Mouse (Mus musculus) inflammation-experienced regulatory T-cells, adult 6 months (primary cell): ENCODE results near the gene Brwd1. TPM values are rescaled to one million over a fixed set of nuclear protein-coding genes. Genes with fewer than 3 reads are reported as not detected.
"Not testable (repeated sequence)": the region's sequence is repeated elsewhere in the genome, so short reads cannot be mapped to it uniquely, and the experiment has no call there.

Experiments used
- ATAC-seq: one replicate; pipeline ENCODE4 v1.8.0; 2017
- polyA plus RNA-seq, 3 experiments: library from polyadenylated mRNA; unstranded; fragments of 100-300 nt; shearing (Covaris generic); gene quantifications; one replicate each; pipeline ENCODE4 v1.2.1; 2017

The Brwd1 gene
- polyA plus RNA-seq, 3 experiments from 2014 or later: 26.9 to 55.5 (median 47.3) TPM

DNA sequence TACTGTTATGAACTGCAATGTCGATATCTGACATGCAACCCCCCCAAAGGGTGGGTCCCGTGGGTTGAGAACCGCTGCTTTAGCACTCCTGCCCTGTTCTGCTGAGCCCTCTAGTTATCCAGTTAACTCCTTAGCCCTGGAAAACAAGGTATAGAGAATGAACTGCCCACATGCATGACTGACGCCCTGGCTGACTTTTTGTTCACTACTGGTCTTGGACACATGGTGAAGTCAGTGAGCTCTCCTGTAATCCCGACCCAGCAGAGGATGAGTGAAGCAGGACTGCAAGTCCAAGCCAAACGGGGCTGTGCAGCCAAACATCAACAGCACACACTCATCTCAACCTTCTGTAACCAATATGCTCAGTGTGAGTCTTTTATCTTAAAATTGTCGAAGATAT, 1.8 kb downstream of the Brwd1 start:
- ATAC-seq: no peak

DNA sequence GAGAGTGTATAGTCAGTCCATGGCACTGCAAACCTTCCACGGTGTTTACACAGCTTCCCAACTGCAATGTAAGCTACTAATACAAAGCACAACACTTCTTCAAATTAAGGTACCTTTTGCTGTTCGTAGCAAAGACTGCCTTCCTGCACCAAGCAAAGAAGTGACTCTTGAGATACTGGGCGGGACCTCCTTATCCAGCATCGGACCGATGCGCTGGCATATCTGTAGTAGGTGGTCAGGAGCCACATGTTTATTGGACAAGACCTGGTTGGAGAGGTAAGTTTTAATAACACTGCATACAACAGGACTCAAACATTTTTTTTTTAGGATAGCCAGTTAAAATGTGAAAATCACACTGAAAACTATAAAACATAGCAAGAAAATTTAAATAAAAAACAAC, 14.0 kb downstream of the Brwd1 start:
- no peak for ATAC-seq

DNA sequence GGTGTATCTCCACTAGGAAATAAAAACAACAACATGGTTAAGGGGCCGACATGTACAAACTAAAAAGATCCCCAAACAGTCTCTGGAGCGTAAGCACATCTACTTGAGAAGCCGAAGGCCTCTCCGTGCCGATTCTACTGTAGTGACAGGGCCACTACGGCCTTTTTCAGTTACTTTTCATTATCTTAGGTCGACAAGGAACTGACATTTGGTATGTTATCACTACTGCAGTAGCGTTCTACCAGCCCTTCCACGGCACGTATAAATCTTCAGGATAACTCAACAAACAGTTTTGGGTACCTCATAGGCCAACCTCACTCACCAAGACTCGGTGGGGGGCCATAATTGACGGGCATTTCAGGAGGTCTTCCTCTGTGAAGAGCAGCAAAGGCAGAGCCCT, 16.2 kb downstream of the Brwd1 start:
- ATAC-seq: no peak

DNA sequence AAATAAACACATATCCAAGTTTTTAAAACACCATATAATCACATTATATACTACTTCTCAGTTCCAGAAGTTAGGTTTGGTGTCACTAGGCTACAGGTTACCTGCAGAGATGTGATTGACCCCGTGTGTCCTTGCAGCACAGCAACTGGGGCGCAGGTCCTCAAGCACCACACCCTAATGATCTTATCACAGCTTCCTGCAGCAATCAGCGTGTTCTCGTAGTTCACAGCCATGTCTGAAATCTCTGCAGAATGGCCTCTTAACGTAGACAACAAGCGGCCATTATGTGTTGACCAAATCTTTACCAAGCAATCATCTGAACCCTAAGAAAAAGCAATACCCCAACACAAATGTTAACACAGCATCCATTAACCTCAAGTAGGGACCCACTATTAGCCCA, 17.7 kb downstream of the Brwd1 start:
- ATAC-seq: no peak

GRCm38 (mm10) chr16:96044096-96044495, 38.2 kb downstream of the Brwd1 start:
- no peak for ATAC-seq

DNA sequence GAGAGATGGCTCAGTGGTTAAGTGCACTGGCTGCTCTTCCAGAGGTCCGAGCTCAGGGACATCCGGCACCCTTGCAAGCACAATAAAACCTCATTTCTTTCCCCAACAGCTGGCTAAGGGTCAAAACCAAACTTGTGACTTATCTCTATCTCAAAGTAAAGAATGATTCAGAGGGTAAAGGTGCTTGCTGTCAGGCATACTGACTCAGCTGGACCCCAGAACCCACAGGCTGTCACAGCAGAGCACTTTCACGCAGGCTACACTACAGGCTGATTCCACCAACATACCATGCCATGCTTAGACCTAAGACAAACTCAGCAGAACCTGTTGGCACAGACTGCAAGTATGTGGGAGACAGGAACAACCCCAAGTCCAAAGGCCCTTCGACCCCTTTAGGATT, 41.6 kb downstream of the Brwd1 start:
- ATAC-seq: no peak

- no peak for ATAC-seq
Observed at GRCm38 (mm10) chr16:96039538-96039937, 42.8 kb downstream of the Brwd1 start.

DNA sequence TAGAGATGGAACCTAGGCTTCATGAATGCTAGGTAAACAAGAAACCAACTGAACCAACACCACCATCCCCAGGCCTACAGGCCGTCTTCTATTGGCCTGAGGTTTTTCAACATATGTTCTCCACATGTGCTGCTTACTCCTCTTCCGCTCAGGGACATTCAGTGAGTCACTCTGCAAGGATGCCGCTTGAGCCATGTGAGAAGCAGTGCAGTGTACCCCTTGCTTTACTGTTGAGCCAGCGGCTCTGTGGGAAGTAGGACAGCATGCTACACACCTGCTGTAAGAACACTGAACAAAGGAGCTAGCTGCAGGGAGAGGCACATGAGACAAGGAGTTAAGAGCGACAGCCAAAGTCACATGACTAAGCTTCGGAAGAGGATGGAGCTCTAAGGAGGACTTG, 47.9 kb downstream of the Brwd1 start:
- ATAC-seq: no peak

GRCm38 (mm10) chr16:96032368-96033043, 49.8 kb downstream of the Brwd1 start:
- peak; percentile 74 for ATAC-seq

DNA sequence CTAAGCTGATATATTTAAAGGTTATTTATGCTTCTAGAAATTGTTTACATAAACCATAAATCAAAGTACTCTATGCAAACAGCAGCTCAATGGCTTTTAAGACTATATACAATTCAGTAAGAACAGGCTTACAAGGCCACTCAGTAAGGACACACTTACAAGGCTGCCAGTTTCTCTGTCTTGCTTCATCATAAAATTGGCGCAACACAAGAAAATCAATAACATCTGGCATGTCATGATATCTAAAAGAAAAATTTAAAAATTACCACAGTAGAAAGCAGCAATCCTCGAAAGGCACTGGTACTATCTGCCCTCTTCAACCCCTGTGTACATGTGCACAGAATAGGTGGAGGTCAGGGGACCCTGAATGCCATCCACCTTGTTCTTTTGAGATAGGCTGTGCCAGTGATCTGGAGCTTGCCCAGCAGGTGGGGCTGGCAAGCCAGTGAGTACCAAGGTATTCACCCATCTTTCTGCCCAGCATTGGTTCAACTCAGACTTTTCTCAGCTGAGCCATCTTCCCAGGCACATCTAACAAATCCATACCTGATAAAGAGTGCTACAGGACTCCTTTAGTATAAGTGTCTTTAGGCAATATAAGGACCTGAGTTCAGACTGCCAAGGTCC, 51.7 kb downstream of the Brwd1 start:
- peak; percentile 39 for ATAC-seq

DNA sequence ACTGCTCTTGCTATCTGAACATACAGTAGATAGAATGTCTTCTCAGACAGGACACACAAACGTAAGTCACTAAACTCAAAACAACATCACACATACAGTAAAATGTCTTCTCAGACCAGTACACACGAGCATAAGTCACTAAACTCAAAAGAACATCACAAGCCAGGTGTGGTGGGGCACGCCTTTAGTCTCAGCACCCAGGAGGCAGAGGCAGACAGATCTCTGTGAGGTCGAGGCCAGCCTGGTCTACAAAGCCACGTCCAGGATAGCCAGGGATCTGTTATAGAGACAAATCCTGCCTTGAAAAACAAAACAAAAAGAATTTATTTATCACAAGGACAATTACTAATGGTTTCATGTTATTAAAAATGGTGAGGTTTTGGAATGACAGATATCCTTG, 56.1 kb downstream of the Brwd1 start:
- ATAC-seq: no peak

DNA sequence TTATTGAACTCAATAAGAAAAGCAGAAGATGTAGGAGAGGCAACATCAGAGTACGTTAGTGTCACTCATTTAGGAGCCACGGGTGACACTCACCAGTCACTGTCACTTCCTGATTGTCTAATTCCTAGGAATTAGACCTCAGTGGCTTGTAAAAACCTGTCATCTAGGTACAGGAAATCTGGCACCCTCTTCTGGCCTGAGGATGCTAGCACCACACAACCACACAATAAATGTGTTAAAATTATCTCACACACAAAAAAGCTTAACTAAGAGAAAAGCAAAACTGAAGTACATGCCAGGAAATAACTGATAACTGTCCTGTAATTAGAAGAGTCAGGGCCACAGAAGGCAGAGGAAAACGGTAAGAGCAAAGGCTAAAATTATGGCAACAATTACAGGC, 57.1 kb downstream of the Brwd1 start:
- no peak for ATAC-seq

- ATAC-seq: no peak
Observed at GRCm38 (mm10) chr16:96021045-96021444, 61.3 kb downstream of the Brwd1 start.

DNA sequence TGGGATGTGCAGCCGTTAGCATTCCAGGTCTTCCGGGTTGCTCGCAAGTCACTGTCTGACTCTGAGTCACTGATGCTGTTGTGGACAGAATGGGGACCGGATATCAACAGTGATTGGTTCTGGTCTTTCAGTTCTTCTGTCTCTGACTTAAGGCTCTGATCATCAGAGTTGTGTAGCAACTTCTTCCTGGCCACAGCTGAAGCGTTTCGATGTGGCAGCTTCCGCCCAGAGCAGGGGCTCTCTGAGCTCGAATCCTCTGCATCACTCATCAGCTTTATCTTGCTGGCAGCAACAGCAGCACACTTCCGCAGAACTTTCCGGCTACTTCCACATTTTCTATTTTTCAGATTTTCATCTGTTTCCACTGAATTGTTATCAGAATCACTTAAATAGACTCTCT, 73.2 kb downstream of the Brwd1 start:
- not testable (repeated sequence) for ATAC-seq

GRCm38 (mm10) chr16:96004278-96004677, 78.0 kb downstream of the Brwd1 start:
- ATAC-seq: not testable (repeated sequence)

DNA sequence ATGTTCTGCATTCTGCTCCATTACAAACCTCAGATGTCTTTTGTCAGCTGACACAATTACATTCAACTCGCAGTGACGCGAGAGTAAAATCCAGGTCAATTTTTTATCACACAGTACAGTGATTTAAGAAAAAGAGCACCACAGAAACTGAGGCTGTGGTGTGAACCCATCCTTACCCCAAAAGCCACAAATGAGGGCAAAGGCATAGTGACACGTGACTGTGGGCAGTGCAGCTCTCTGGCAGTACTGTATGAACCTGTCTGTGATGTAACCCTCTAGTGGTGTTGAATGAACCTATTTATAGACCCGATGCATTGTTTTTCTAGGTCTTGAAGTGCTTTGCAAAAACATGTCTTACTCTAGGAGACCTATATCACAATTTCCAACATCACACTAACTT, 83.0 kb downstream of the Brwd1 start:
- ATAC-seq: peak; percentile 77

GRCm38 (mm10) chr16:95996156-95996555, 86.2 kb downstream of the Brwd1 start:
- ATAC-seq: no peak

- ATAC-seq: not testable (repeated sequence)
Observed at GRCm38 (mm10) chr16:95994576-95994975, 87.8 kb downstream of the Brwd1 start.

GRCm38 (mm10) chr16:95992596-95992995, 89.7 kb downstream of the Brwd1 start:
- no peak for ATAC-seq

GRCm38 (mm10) chr16:95991122-95991900, 91.0 kb downstream of the Brwd1 start:
- ATAC-seq: no peak

- ATAC-seq: peak; percentile 77
Observed at GRCm38 (mm10) chr16:95990462-95991121, 91.7 kb downstream of the Brwd1 start, which contains the start of gene Psmg1. Gene Psmg1, minus strand, starts transcription at chr16:95990960.

DNA sequence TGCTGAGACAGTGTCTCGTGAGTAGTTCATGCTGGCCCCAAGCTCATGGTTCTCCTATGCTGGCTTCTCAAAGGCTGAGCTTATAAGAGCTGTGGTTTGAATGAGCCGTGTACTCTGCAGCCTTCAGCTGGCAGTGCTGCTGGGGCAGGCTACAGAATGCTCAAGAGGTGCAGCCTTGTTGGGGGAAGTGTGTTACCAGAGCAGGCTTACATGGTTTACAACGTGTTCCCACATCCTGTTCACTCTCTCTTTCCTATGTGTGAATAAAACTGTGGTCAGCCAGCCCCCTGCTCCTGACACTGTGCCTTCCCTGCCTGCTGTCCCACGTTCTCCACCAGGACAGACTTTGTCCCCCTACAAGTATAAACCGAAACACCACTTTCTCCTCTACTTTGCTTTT, 97.4 kb downstream of the Brwd1 start:
- peak; percentile 83 for ATAC-seq

GRCm38 (mm10) chr16:95983601-95984000, 98.7 kb downstream of the Brwd1 start:
- peak; percentile 47 for ATAC-seq
